Mouse (Mus musculus): ENCODE data around the gene 1700025G04Rik. TPM values are rescaled to one million over a fixed set of nuclear protein-coding genes. Genes with fewer than 3 reads are reported as not detected.

Gene 1700025G04Rik
- polyA plus RNA-seq, 1 experiment from 2014 or later, result 17.6 TPM

DNA sequence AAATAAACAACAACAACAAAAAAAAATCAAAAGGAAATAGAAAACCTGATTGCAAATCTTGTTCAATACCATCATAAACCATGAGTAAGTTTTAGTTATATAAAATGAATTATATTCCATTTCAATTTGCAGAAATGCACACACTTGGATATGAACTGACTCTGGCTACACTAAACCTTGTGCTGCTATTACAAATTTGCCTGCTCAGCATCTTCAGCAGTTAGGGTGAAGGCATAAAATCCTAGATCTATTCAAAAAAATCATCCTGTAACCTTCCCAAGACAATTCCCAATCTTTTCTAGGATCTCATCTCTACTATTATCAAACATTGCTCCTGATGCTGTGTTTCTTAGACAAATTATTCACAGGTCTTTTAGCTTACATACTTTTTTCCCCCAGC lies 22.0 kb downstream of the 1700025G04Rik start:
- Histone ChIP-seq H3K4me1 (peaks cover 30% of the 10 kb centered on the region), H3K27ac (replicated peaks) (no peak overlapping the region), H3K9me3 (replicated peaks) (no peaks in the 10 kb centered on the region), H3K27me3 (ENCODE audit: low read depth, poor library complexity, severe bottlenecking) (no peaks in the 10 kb centered on the region), H3K36me3 (0 out of 2 replicates have a peak, but pooled peaks cover 5% of the 10 kb centered on the region), H3K4me3 (no peak overlapping the region)
- DNase-seq (ENCODE audit: low spot score), result no peak

DNA sequence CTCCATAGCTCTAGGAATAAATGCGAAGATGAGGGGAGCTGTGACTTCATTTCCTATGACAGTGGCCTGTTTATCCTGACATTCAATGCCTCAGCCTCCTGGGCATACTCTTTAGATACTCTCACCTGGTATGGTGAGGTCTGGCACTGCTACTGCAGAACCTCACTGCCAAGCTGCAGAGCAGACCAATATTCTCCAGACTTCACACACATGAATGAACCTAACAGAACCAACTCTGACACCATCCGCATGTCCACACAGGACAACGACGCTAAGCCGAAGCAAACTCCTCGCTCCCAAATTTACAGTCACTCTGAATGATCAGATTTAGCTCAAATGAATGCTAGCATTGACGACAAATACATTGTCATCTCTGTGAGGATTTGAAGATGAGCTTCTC lies 24.4 kb downstream of the 1700025G04Rik start:
- no peak overlapping the region for H3K4me3 ChIP-seq
- 0 out of 2 replicates have a peak, but pooled peaks cover 9% of the 10 kb centered on the region for H3K36me3 ChIP-seq
- H3K9me3 ChIP-seq (replicated peaks), result no peaks in the 10 kb centered on the region
- 96% methylated on average over 7 of the region's 7 CpGs for WGBS
- peaks cover 22% of the 10 kb centered on the region for H3K4me1 ChIP-seq
- DNase-seq (ENCODE audit: low spot score), result no peak
- H3K27me3 ChIP-seq (ENCODE audit: low read depth, poor library complexity, severe bottlenecking), result no peaks in the 10 kb centered on the region
- H3K27ac ChIP-seq (replicated peaks), result no peak overlapping the region

DNA sequence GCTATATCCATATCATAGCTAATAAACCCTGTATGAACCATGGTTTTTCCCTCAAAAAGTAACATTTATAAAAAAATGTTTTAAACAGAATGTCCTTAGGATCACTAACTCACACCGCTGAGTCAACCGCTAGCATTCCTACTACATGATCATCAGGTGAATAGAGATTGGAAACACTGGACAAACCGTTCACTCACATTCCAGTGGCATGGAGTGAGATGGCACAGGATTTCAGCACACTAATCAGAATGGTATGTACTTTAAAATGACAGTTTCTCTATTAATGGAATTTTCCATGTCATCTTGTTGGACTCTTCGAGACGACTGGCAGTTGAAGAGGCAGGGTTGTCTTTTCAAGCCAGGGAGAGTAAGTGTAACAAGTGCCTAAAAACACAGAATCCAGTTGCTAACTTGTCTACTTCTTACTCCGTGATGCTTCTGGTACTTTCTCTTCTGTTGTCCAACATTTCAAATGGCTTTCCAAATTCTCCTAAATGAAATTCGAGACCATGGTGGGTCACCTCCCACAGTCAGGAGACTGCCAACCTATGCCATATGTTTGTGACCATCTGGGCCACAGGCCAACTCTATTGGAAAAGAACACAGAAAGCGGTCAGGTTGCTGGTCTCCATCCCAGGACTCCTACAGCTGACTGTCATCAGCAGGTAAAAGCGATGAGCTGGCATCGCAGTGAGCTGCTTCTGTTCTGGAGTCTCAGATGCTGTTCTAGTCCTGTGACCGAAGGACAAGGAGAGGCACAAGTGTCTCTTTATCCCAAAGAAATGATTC lies 26.4 kb downstream of the 1700025G04Rik start:
- Histone ChIP-seq H3K27me3 (ENCODE audit: low read depth, poor library complexity, severe bottlenecking) (no peaks in the 10 kb centered on the region), H3K27ac (replicated peaks) (no peak overlapping the region), H3K4me3 (no peak overlapping the region), H3K36me3 (0 out of 2 replicates have a peak, but pooled peaks cover 9% of the 10 kb centered on the region), H3K9me3 (replicated peaks) (no peaks in the 10 kb centered on the region), H3K4me1 (peaks cover 3% of the 10 kb centered on the region; the same call in 1 of the 2 replicates)
- DNase-seq (ENCODE audit: low spot score), result no peak
- 95% methylated on average over 11 of the region's 11 CpGs for WGBS

DNA sequence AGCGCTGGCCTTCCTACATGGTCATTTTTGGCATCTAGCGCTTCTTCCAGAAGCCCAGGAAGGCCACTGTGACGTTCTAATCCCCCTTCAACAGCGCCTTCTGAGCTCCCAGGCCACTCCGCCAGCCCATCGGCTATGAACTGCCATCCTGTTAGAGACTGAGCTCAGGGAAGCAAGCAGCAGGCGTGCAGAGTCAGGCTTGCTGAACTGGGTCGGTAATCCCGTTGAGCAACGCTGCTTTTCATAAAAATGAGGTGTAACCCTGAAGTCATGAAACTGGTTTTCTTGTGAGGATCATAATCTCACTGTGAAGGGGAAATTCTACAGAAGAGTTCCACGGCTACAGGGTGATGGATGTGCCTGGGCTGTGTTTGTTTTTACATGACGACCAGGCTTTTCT lies 28.2 kb downstream of the 1700025G04Rik start:
- H3K4me1 ChIP-seq, result no peaks in the 10 kb centered on the region
- H3K36me3 ChIP-seq, result 0 out of 2 replicates have a peak, but pooled peaks cover 9% of the 10 kb centered on the region
- no peak overlapping the region for H3K27ac ChIP-seq (replicated peaks)
- no peaks in the 10 kb centered on the region for H3K9me3 ChIP-seq (replicated peaks)
- DNase-seq (ENCODE audit: low spot score), result no peak
- H3K4me3 ChIP-seq, result no peak overlapping the region
- WGBS, result 85% methylated on average over 12 of the region's 12 CpGs
- H3K27me3 ChIP-seq (ENCODE audit: low read depth, poor library complexity, severe bottlenecking), result no peaks in the 10 kb centered on the region

DNA sequence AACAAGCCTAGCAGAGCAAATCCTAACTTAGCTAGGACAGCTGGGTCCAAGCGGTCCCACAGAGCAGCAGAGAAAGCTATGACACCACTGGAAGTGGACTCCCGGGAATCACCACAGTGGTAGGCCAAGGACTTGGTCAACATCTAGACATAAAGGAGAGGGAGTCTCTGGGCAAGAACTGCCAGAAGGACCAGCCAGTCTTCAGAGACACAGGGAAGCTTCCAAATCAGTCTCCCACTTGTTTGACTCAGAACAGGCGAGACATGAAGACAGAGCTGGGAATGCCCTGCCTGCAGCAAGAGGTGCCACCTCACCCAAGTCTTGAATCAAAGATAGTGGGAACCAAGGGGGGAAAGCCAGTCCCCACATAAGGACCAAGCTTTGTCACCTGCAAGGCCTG lies 29.7 kb downstream of the 1700025G04Rik start:
- Histone ChIP-seq H3K9me3 (replicated peaks) (no peaks in the 10 kb centered on the region), H3K4me3 (no peak overlapping the region), H3K27me3 (ENCODE audit: low read depth, poor library complexity, severe bottlenecking) (no peaks in the 10 kb centered on the region), H3K4me1 (no peaks in the 10 kb centered on the region), H3K27ac (replicated peaks) (no peak overlapping the region), H3K36me3 (0 out of 2 replicates have a peak, but pooled peaks cover 9% of the 10 kb centered on the region)
- DNase-seq (ENCODE audit: low spot score), result no peak
- WGBS, result 82% methylated on average over 3 of the region's 3 CpGs

DNA sequence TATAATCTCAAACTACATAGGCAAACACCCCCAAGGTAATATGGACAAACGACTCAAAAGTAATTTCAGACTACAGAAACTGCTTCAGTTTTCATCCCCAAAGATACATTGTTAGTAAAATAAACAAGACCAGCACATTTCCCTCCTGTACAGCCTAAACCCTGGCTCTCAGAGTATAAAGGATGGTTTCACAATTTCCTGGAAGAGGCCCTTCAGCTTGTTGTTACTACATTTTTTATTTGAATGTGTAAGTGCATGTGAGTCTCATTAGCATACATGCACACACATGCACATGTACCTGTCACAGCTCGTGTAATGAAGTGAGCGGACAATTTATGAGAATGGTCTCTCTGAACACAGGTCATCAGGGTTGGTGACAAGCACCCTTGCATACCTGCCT lies 31.1 kb downstream of the 1700025G04Rik start:
- WGBS, result 91% methylated on average over 3 of the region's 3 CpGs
- DNase-seq (ENCODE audit: low spot score), result no peak
- H3K27ac ChIP-seq (replicated peaks), result no peak overlapping the region
- H3K36me3 ChIP-seq, result 0 out of 2 replicates have a peak, but pooled peaks cover 5% of the 10 kb centered on the region
- H3K27me3 ChIP-seq (ENCODE audit: low read depth, poor library complexity, severe bottlenecking), result no peaks in the 10 kb centered on the region
- no peaks in the 10 kb centered on the region for H3K4me1 ChIP-seq
- no peaks in the 10 kb centered on the region for H3K9me3 ChIP-seq (replicated peaks)
- H3K4me3 ChIP-seq, result no peak overlapping the region

DNA sequence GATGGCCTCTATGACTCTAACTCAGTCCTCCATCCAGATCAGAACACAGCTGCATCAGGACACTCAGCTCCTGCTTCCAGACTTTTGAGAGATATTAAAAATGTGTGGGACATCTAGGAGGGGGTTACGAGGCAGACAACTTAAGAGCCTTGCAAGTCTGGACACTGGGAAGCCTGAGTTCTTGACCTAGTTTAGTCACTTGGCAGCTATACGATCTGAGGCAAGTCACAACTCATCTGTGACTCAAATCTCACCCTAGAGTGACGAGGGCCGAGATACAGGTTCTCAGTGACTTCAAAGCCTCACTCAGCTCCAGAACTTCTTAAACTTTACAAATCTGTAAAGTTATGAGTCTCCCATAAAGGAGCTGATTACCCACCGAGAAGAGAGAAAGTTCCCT lies 36.8 kb downstream of the 1700025G04Rik start:
- H3K9me3 ChIP-seq (replicated peaks), result no peaks in the 10 kb centered on the region
- DNase-seq (ENCODE audit: low spot score), result no peak
- H3K27me3 ChIP-seq (ENCODE audit: low read depth, poor library complexity, severe bottlenecking), result no peaks in the 10 kb centered on the region
- H3K4me3 ChIP-seq, result no peak overlapping the region
- no peaks in the 10 kb centered on the region for H3K36me3 ChIP-seq
- no peak overlapping the region for H3K27ac ChIP-seq (replicated peaks)
- WGBS, result 92% methylated on average over 5 of the region's 5 CpGs
- peaks cover 4% of the 10 kb centered on the region; the same call in 1 of the 2 replicates for H3K4me1 ChIP-seq

DNA sequence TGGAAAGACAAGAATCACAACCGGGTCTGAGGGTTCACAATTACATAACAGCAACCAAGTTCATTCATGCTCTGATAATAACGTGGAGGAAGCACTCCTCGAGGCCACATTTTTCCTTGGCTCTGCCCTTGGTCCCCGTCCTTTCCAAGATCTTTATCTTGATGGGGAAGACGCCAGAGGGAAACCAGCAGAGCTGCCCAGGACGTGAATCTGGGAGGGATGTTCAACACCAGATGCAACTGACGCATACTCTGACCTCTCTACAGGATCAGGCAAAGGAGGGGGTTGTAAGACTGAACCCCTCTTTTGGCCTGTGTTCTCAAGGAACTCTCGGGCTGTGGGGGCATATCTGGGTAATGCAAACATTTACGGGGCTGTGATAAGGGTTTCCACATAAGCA lies 38.1 kb downstream of the 1700025G04Rik start:
- Histone ChIP-seq H3K9me3 (replicated peaks) (no peaks in the 10 kb centered on the region), H3K4me3 (no peak overlapping the region), H3K4me1 (peaks cover 6% of the 10 kb centered on the region; the same call in 1 of the 2 replicates), H3K27me3 (ENCODE audit: low read depth, poor library complexity, severe bottlenecking) (no peaks in the 10 kb centered on the region), H3K36me3 (no peaks in the 10 kb centered on the region), H3K27ac (replicated peaks) (no peak overlapping the region)
- WGBS, result 86% methylated on average over 9 of the region's 9 CpGs
- no peak for DNase-seq (ENCODE audit: low spot score)

- H3K27me3 ChIP-seq (ENCODE audit: low read depth, poor library complexity, severe bottlenecking), result no peaks in the 10 kb centered on the region
- WGBS, result 91% methylated on average over 7 of the region's 7 CpGs
- H3K4me1 ChIP-seq, result peaks cover 8% of the 10 kb centered on the region; the same call in 1 of the 2 replicates
- H3K4me3 ChIP-seq, result no peak overlapping the region
- H3K36me3 ChIP-seq, result no peaks in the 10 kb centered on the region
- no peak overlapping the region for H3K27ac ChIP-seq (replicated peaks)
- no peaks in the 10 kb centered on the region for H3K9me3 ChIP-seq (replicated peaks)
- DNase-seq (ENCODE audit: low spot score), result no peak
Measured at GRCm38 (mm10) chr1:152050037-152050436, 39.9 kb downstream of the 1700025G04Rik start.

DNA sequence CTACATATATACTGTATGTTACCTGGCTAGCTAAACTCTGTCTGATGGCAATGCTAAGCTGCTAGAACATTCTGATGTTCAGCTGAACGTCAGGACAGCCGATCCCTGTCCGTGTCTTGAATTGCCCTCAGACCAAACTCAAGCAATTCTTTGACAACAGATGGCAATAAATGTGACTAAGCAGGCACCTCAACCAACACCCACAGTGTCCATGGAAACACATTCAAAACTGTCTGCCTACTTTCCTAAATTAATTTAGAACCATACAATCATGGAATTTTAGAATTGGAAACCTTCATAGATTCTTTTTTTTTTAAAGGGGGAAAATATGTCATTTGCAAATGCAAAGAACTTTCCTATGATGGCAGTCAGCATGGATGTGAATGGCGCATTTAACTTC lies 41.6 kb downstream of the 1700025G04Rik start:
- DNase-seq (ENCODE audit: low spot score), result no peak
- WGBS, result 91% methylated on average over 4 of the region's 4 CpGs

GRCm38 (mm10) chr1:152047416-152047815 lies 42.5 kb downstream of the 1700025G04Rik start:
- no peak overlapping the region for H3K27ac ChIP-seq (replicated peaks)
- H3K27me3 ChIP-seq (ENCODE audit: low read depth, poor library complexity, severe bottlenecking), result no peaks in the 10 kb centered on the region
- no peak for DNase-seq (ENCODE audit: low spot score)
- 78% methylated on average over 5 of the region's 5 CpGs for WGBS
- no peaks in the 10 kb centered on the region for H3K36me3 ChIP-seq
- peaks cover 8% of the 10 kb centered on the region; the same call in 1 of the 2 replicates for H3K4me1 ChIP-seq
- H3K4me3 ChIP-seq, result no peak overlapping the region
- H3K9me3 ChIP-seq (replicated peaks), result no peaks in the 10 kb centered on the region

More for the DNA sequence above, 41.6 kb downstream of the 1700025G04Rik start:
- peaks cover 8% of the 10 kb centered on the region; the same call in 1 of the 2 replicates for H3K4me1 ChIP-seq
- H3K36me3 ChIP-seq, result no peaks in the 10 kb centered on the region
- no peaks in the 10 kb centered on the region for H3K9me3 ChIP-seq (replicated peaks)
- H3K4me3 ChIP-seq, result no peak overlapping the region
- H3K27me3 ChIP-seq (ENCODE audit: low read depth, poor library complexity, severe bottlenecking), result no peaks in the 10 kb centered on the region
- no peak overlapping the region for H3K27ac ChIP-seq (replicated peaks)

DNA sequence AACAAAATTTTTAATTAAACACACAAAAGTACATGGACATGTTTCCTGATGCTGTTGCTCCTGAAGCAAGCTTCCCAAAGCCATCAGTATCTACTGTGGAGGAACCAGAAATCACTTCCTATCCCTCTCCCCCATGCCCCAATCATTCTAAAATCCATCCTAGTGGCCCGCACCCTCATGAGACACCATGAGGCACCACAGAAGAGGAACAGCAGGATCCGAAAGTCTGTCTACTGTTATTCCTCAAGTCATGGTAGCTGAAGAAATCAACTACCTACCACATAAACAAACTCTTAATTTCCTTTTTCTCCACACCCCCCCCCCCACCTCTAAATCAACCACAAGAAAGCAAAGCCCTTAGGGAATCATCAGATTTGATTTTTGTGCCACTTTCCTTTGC lies 46.5 kb downstream of the 1700025G04Rik start:
- Histone ChIP-seq H3K4me1 (peaks cover 20% of the 10 kb centered on the region), H3K27ac (replicated peaks) (no peak overlapping the region), H3K36me3 (no peaks in the 10 kb centered on the region), H3K4me3 (no peak overlapping the region), H3K27me3 (ENCODE audit: low read depth, poor library complexity, severe bottlenecking) (no peaks in the 10 kb centered on the region), H3K9me3 (replicated peaks) (no peaks in the 10 kb centered on the region)
- WGBS, result 95% methylated on average over 2 of the region's 2 CpGs
- DNase-seq (ENCODE audit: low spot score), result no peak

DNA sequence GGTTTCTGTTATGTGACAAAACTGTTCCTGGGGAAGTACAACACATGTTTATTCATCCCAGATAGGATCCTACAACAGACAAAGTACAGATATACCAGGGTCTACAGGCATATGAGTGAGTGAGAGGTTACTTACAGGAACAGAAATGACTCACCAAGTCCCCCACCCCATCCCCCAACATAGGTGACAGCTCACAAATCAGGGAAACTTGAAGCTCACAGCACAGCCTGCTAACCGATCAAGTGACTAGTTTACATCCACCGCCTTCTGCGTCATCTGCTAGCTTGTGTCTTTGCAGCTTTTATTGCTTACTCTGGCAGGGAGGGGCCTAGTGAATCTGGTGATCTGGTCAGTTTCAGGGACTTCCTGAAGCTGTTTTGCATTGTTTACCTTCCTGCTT lies 47.5 kb downstream of the 1700025G04Rik start:
- DNase-seq (ENCODE audit: low spot score), result no peak
- 91% methylated on average over 3 of the region's 3 CpGs for WGBS

More for the DNA sequence above, 47.5 kb downstream of the 1700025G04Rik start:
- H3K9me3 ChIP-seq (replicated peaks), result no peaks in the 10 kb centered on the region
- no peaks in the 10 kb centered on the region for H3K36me3 ChIP-seq
- peaks cover 31% of the 10 kb centered on the region for H3K4me1 ChIP-seq
- no peaks in the 10 kb centered on the region for H3K27me3 ChIP-seq (ENCODE audit: low read depth, poor library complexity, severe bottlenecking)
- H3K27ac ChIP-seq (replicated peaks), result no peak overlapping the region
- H3K4me3 ChIP-seq, result no peak overlapping the region
